Mouse (Mus musculus) R1 (cell line): ENCODE data around the gene Adora3.

Experiments used
- DNase-seq: peaks from one replicate; pipeline ENCODE4 v3.0.0-alpha.2; 2018; ENCODE audit warnings: low read depth, low spot score

The Adora3 gene

GRCm38 (mm10) chr3:105870558-105870957 is at the start of gene Adora3, which contains the start of gene Tmigd3:
Gene Adora3 (plus strand): TSS chr3:105870858.
Gene Tmigd3 (plus strand): TSS chr3:105870903.
- DNase-seq = no peak

DNA sequence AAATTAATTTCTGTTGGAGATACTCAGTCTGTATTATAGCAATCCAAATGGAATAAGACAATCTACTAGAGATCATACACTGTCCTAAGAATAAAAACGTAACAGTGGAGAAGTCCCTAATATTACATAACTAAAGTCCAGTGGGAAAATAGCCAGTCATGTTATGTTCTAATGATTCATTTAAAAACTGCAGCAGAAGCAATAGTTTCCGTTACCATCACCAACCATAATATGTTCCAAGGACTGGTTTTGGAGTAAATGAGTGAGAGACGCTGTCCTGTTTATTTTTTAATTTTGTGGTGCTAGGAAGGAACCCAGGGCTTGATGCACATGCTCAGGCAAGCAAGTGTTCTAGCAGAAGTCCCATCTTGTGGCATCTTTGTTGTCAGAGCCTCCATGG is 49.2 kb upstream of the Adora3 start:
- DNase-seq = no peak

DNA sequence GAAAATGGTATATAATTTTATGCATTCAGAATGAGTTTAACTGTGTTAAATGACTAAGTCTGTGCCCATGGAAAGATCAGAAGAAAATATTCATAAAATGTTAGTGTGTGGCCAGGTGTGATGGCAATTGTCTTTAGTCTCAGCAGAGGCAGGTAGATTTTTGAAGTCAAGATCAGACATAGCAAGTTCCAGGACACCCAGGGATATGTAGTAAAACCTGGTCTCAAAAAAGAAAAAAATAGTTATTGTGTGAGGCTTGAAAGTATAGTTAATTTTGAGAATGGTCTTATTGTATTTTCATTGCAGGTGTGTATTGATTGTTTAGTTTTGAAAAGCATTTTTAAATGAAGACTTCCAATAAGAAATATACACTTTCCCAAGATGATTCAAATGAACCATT is 47.0 kb upstream of the Adora3 start:
- DNase-seq = no peak

DNA sequence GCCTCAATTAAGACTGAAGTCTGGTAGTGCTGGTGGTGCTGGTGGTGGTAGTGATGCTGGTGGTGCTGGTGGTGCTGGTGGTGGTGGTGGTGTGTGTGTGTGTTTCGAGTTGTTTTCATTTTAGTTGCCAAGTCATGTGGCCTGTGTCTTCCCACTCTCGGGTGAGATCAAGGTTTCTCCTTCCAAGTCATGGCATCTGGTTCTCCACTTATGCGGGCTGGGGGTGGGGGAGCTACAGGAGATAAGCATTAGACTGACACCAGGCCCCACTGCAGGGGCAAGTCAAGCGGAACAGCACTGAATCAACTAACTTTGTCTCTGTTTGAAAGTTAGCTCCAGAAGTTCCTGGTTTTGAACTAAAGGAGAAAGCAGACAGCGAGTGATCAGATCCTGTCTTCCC is 46.6 kb upstream of the Adora3 start:
- DNase-seq = no peak

- no peak for DNase-seq
Observed at GRCm38 (mm10) chr3:105824704-105825103, 46.0 kb upstream of the Adora3 start.

GRCm38 (mm10) chr3:105825501-105826161 is 45.0 kb upstream of the Adora3 start:
- DNase-seq = peak; percentile 60

- no peak for DNase-seq
Observed at GRCm38 (mm10) chr3:105831584-105831983, 39.1 kb upstream of the Adora3 start.

DNA sequence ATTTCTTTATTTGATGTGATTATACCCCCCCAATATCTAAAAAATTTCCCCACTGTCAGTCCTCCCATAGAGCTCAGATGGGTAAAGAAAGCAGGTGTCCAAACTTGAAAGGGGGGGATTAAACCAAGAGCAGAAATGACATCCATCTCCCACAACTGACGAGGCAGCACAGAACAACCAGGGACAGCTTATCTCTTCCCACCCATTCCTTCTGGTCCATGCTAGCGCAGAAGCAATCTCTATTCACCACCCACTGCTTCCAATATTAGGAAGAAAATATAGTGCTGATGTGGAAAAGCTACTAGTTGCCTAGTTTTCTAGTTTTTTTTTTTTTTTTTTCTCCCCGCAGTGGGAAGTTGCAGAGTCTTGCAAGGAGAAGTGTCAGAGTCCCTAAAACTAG is 34.8 kb upstream of the Adora3 start:
- DNase-seq = no peak

DNA sequence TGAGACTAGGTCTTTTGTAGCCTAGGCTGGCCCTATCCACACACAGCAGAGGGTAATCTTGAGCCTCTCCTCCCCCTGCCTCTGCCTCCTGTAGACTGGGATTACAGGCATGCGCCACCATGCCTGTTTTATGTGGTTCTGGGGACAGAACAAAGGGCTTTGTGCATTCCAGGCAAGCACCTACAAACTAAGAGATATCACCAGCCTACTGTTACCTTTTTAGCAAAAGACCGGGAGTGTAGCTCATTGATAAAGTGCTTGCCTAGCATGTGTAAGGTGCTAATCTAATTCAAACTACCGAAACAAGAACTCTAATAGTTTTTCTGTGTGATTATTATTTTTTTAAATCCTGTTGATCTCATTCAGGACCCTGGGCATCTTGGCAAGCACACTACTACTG is 33.8 kb upstream of the Adora3 start:
- DNase-seq = no peak

GRCm38 (mm10) chr3:105838655-105839054 is 32.0 kb upstream of the Adora3 start:
- no peak for DNase-seq

GRCm38 (mm10) chr3:105839836-105840235 is 30.8 kb upstream of the Adora3 start:
- no peak for DNase-seq

- no peak for DNase-seq
Observed at GRCm38 (mm10) chr3:105846294-105847069, 24.2 kb upstream of the Adora3 start.

GRCm38 (mm10) chr3:105853781-105854180 is 16.9 kb upstream of the Adora3 start:
- no peak for DNase-seq

GRCm38 (mm10) chr3:105854786-105855185 is 15.9 kb upstream of the Adora3 start:
- DNase-seq = no peak

DNA sequence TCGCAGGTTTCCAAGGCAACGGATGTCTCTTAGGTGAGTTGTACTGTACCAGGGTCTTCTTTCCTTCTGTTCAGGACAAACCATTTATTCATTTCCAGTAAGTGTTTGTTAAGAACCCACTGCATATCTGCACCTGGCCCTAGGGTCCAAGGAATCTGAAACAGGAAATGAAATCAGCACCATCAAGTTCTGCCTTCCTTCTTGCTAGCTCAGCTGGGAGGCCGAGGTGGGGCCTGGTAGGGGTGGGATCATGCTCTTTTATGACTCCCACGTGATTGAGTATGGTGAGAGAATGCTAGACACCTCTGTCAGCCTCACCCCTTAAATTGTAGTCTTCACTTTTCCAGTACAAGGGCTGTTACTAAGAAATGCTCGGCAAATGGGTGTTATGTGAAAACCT is 13.1 kb upstream of the Adora3 start:
- no peak for DNase-seq

DNA sequence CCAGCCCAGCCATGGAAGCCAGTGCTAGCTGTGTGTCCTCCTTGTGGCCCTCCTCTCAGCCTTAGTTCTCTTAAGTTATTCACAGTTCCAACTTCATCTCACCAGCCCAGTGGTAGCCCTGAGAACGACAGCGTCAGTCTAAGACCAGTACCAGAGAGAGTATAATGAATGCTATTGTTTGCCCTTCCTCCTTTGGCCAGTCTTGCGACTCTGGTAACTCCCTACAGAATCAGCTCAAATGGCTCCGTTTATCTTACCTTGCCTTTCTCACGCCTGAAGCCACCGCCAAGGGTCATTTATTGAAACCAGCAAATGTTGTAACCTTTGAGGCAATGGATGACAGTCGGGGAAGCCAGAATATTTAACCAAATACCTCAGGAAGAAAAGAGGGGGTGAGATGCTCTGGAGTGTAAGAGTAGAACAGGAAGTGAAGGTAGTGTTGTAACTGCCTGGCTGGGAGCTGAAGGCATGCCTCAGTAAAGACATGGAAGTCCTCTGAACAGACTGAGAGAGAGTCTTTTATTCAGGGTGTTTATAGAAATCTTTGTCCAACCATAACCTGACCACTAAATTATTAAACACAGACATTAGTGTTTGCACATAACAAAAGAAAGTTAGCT is 8.8 kb upstream of the Adora3 start:
- DNase-seq = peak; percentile 4

GRCm38 (mm10) chr3:105864123-105864522 is 6.5 kb upstream of the Adora3 start:
- no peak for DNase-seq

GRCm38 (mm10) chr3:105865122-105865521 is 5.5 kb upstream of the Adora3 start:
- DNase-seq = no peak

- DNase-seq = no peak
Observed at GRCm38 (mm10) chr3:105868135-105868534, 2.5 kb upstream of the Adora3 start.

- DNase-seq = no peak
Observed at GRCm38 (mm10) chr3:105872034-105872433, 1.4 kb downstream of the Adora3 start.

GRCm38 (mm10) chr3:105872579-105872978 is 1.9 kb downstream of the Adora3 start:
- no peak for DNase-seq
